Mouse (Mus musculus) ZHBTc4 (cell line): ENCODE data around the gene Snw1.
A peak's percentile ranks its signal among the peaks of the same experiment; 100 is the strongest.

Source experiments
- DNase-seq: peaks from one replicate; pipeline ENCODE4 v3.0.0-alpha.2; 2011; ENCODE audit warnings: low read depth, low spot score

Gene Snw1

GRCm38 (mm10) chr12:87423700-87424099 is 48.4 kb downstream of the Snw1 start:
- DNase-seq, result peak; percentile 53

- no peak for DNase-seq
These were observed 50.2 kb downstream of the Snw1 start for GRCm38 (mm10) chr12:87421708-87422507.

DNA sequence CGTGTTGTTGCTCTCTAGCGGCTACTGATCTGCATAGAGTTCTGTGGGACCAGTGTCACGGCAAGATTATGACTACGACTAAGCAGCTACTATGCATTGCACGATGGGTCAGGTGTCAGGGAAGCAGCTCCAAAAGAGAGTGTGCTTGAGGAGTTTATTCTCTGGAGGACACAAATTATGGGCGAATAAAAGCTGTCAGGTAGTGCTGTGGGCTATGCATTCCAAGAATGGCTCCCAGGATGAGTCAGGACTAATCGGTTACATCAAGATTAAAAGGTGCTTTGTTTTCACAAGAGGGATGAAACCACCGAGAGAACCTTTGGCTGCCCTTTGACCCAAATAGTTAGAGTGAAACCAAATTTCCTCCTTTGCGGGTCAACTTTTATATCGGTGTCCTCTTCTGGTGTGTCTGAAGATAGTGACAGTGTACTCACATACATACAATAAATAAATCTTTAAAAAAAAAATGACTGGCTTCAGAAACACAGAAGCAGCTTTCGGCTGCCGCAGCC is 52.0 kb downstream of the Snw1 start:
- no peak for DNase-seq

- DNase-seq, result no peak
These were observed 53.2 kb downstream of the Snw1 start for GRCm38 (mm10) chr12:87418921-87419320.

DNA sequence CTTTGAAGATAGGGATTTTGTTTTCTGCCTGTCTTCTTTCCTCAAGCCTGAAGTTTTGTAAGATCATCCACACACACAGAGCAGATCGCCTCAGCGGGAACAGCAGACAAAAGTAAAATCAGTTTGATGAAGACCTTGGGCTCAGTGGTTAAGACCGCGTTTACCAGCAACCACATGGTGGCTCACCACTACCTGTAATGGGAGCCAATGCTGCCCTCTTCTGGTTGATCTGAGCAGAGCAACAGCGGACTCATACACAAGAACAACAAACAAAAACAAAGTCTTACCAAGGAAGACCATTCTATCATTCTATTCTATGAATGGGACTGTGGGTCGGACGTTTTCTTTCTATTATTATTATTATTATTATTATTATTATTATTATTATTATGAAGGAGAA is 55.4 kb downstream of the Snw1 start:
- DNase-seq, result peak; percentile 92

- no peak for DNase-seq
These were observed 56.7 kb downstream of the Snw1 start for GRCm38 (mm10) chr12:87415358-87415757.

DNA sequence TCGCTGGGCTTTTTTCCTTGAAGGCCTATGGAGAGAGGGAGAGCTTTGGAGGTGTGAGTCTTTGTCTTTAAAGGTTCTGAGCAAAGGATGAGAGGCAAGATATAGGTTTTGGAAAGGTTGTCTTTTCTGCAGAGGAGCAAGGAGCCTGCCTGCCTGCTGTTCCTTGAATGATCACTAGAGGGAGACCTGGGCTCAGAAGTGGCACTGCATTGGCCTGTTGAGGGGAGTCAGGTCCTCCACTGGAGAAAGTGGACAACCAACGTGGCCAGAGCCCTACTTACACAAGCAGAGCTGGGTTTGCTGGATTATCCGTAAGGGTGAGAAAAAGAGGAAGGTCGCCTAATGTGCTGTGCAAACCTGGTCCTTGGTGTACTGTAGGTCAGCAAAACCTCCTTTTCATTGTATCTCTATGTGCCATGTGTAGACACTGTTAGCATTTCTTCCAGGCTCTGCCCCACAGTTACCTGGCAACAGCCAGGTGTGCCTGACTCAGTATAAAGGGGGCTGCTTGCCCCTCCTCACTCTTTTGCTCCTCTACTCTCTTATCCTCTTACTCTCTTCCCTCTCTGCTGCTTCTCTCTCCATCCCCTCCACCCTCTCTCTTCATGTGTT is 58.8 kb downstream of the Snw1 start:
- peak; percentile 70 for DNase-seq

GRCm38 (mm10) chr12:87410999-87411398 is 61.1 kb downstream of the Snw1 start:
- DNase-seq, result peak; percentile 44

- peak; percentile 88 for DNase-seq
These were observed 63.0 kb downstream of the Snw1 start for GRCm38 (mm10) chr12:87409123-87409522.

GRCm38 (mm10) chr12:87407869-87408605 is 64.0 kb downstream of the Snw1 start:
- DNase-seq, result peak; percentile 89

DNA sequence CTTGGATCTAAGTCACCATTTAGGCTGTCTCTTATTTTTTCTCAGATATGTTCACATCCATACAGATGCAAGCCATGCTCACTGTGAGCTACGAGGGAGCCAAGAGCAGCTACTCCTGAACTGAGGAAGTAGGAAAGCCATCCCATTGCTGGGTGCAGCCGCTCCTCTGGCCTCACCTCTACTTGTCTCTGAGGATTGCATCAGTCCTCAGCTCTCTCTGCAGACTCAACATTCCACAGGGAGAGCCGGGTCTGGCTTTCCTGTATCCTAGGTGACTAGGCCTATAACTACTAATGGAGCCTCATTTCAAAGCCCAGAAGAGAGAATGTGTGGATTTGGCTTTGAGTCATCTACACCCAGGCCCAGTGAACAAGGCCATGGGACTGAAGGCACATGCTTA is 66.4 kb downstream of the Snw1 start:
- peak; percentile 61 for DNase-seq

DNA sequence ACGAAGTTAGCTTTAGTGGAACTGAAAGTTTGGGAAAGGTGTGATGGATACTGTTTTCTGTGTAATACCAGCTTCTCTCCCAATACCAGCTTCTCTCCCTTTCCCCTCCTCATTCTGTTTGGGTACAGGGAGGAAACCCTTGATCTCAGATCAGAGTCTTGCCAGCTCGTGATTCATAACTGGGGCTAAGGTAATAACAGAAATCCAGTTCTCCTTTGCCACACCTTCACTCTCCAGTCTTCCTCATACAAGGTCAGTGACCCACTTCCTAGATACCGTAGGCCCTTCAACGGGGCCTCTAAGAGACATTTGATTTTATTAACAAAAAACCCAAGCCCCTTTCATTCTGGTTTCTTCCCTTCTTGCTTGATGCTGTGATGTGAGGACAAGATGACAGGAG is 66.9 kb downstream of the Snw1 start:
- no peak for DNase-seq

DNA sequence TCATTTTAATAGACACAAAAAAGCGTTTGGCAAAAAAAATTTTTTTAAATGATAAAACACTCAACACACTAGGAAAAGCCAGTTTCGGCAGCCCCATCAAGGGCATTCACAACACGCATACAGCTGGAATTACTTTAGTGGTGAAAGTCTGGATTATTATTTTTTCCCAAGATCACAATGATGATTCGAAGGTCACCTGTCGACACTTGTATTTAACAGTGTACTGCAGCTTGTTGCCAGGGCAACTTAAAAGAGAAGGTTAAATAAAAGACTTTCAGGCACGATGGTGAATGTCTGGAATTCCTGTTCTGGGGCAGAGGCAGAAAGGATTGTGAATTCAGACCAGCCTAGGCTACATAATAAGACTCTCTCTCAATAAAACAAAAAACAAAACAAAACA is 70.2 kb downstream of the Snw1 start:
- DNase-seq, result peak; percentile 43

DNA sequence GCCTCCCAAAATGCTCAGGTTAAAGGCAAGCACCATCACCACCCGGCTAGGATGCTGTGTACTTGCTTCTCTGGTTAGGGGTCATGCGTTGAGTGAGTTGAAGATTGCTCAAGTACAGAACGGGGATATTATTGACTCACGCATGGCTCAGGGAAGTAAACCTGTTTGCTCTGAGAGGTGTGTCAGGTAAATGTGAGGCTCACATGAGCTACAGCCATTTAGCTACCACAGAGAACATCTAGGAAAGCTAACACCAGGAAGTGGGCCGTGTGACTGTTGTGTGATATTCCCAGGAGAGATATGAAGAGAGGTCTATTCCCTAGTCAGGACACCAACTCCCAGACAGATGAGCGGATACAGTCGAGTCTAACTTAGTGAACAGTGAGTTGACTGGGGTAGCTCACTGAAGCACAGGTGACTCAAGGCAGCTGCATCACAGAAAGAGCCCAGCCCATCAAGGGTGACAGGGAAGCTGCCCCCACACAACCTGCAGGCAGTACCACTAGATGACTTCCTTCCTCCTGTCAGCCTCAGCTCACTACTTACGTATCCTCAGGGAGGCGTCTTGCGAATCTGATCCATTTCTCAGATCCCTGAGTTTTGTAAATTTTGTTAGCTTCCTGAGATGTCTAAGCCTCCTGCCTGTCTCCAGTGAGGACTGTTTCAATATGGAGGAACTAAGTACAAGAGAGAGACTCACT is 72.8 kb downstream of the Snw1 start:
- DNase-seq, result no peak
